33 mouse cellular contexts compared by ENCODE assay signal in genomic region chr3:68669418-68669974, GRCm38 (mm10). TPM values are rescaled to one million over a fixed set of nuclear protein-coding genes. Genes with fewer than 3 reads are reported as not detected.
DNase-seq lines count a peak whose midpoint lies in the region; ATAC-seq and TF ChIP-seq lines count a peak whose summit lies in the region.
"Had no signal": no experiment of that assay in that cellular context is flagged by ENCODE, and none has a peak within 500 bp of the region (broad histone marks: within the 10 kb centered on the region; RNA-seq: fewer than 3 reads in every experiment).

No protein-coding gene starts in this region.

- TF ChIP-seq POLR2A in cerebellum, adult 2 months (IDR thresholded peaks at IDR 0.05; ENCODE audit: borderline replicate concordance, insufficient read depth, low read length), result no peak

- no peaks in the 10 kb centered on the region for H3K4me1 ChIP-seq in midbrain, embryonic 16.5 days (ENCODE audit: control insufficient read depth, insufficient read depth, low read length)
- H3K4me1 ChIP-seq in cerebellum, adult 2 months (ENCODE audit: control insufficient read depth, insufficient read depth, low read length), result no peaks in the 10 kb centered on the region
- H3K4me1 ChIP-seq: embryonic facial prominence, embryonic 10.5 days; embryonic facial prominence, embryonic 15.5 days; forebrain, embryonic 13.5 days; heart, embryonic 12.5 days; hindbrain, embryonic 15.5 days; liver, embryonic 12.5 days had no signal

- H3K4me3 ChIP-seq in midbrain, embryonic 16.5 days (ENCODE audit: low read depth, low read length), result no peak overlapping the region
- H3K4me3 ChIP-seq in cerebellum, adult 2 months (replicated peaks; ENCODE audit: insufficient read depth, low read depth, low read length), result no peak overlapping the region
- H3K4me3 ChIP-seq: embryonic facial prominence, embryonic 10.5 days; embryonic facial prominence, embryonic 15.5 days; forebrain, embryonic 13.5 days; heart, embryonic 12.5 days; hindbrain, embryonic 10.5 days; hindbrain, embryonic 15.5 days; layer of hippocampus, adult 2 months; liver, embryonic 12.5 days; neural tube, embryonic 15.5 days had no signal

- no peak overlapping the region for H3K27ac ChIP-seq in midbrain, embryonic 16.5 days (ENCODE audit: low read length)
- H3K27ac ChIP-seq in cerebellum, adult 2 months (ENCODE audit: insufficient read depth, low read length), result no peak overlapping the region
- H3K27ac ChIP-seq: embryonic facial prominence, embryonic 10.5 days; embryonic facial prominence, embryonic 15.5 days; forebrain, embryonic 13.5 days; hindbrain, embryonic 10.5 days; hindbrain, embryonic 15.5 days; kidney, postnatal 0 days; layer of hippocampus, adult 2 months; liver, embryonic 12.5 days; neural tube, embryonic 15.5 days had no signal

- DNase-seq in kidney, adult 11 months, result peak; percentile 14
- DNase-seq in kidney, adult 18-20 months, result no peak
- DNase-seq in 3134 (ENCODE audit: extremely low read depth, insufficient read length, low spot score), result peak; percentile 56
- peak; percentile 68 for DNase-seq in Muller cell, postnatal 12 days (ENCODE audit: inconsistent ontology term)
- DNase-seq in kidney, postnatal 10 days, result peak; percentile 24
- DNase-seq in testis, postnatal 14 days (ENCODE audit: low spot score), result no peak
- DNase-seq in cerebellum, adult 2 months, result no peak
- DNase-seq: adrenal gland, postnatal 25 days; cerebellum, adult 18-20 months; cerebellum, postnatal 14 days; gastrocnemius, postnatal 14 days; heart, adult 18-20 months; left cerebral cortex, postnatal 4 days; liver, postnatal 0 days; lung, postnatal 36 days; right cerebral cortex, postnatal 25 days; thymus, adult 18-20 months; thymus, postnatal 25 days had no signal

- H3K4me2 ChIP-seq in midbrain, embryonic 16.5 days (ENCODE audit: low read length), result no peak overlapping the region
- H3K4me2 ChIP-seq: embryonic facial prominence, embryonic 15.5 days; forebrain, embryonic 13.5 days; heart, embryonic 12.5 days; hindbrain, embryonic 15.5 days; liver, embryonic 12.5 days; midbrain, embryonic 11.5 days; neural tube, embryonic 15.5 days had no signal

- no peaks in the 10 kb centered on the region for H3K27me3 ChIP-seq in midbrain, embryonic 16.5 days (ENCODE audit: control insufficient read depth, insufficient read depth, low read depth, low read length)
- no peaks in the 10 kb centered on the region for H3K27me3 ChIP-seq in cerebellum, adult 2 months (ENCODE audit: control insufficient read depth, insufficient read depth, low read length)
- H3K27me3 ChIP-seq: CH12.LX; embryonic facial prominence, embryonic 15.5 days; forebrain, embryonic 13.5 days; heart, embryonic 12.5 days; hindbrain, embryonic 15.5 days; liver, embryonic 12.5 days; neural tube, embryonic 15.5 days had no signal

- 72% methylated on average over 5 of the region's 5 CpGs for WGBS in midbrain, embryonic 16.5 days
- WGBS in cerebellum, adult 2 months, result 84% methylated on average over 5 of the region's 5 CpGs

- ATAC-seq in midbrain, embryonic 16.5 days, result no peak
- ATAC-seq: forebrain, embryonic 13.5 days; inflammation-experienced regulatory T-cells, adult 6 months; liver, embryonic 12.5 days; liver, postnatal 0 days had no signal

- H3K9me3 ChIP-seq in midbrain, embryonic 16.5 days (replicated peaks; ENCODE audit: control insufficient read depth, low read length, poor library complexity, severe bottlenecking), result no peaks in the 10 kb centered on the region
- H3K9me3 ChIP-seq: embryonic facial prominence, embryonic 10.5 days; embryonic facial prominence, embryonic 15.5 days; forebrain, embryonic 13.5 days; heart, embryonic 12.5 days; hindbrain, embryonic 10.5 days; hindbrain, embryonic 15.5 days; liver, embryonic 12.5 days; neural tube, embryonic 15.5 days had no signal

- H3K36me3 ChIP-seq in midbrain, embryonic 16.5 days (ENCODE audit: control insufficient read depth, insufficient read depth, low read length), result no peaks in the 10 kb centered on the region
- H3K36me3 ChIP-seq: embryonic facial prominence, embryonic 10.5 days; embryonic facial prominence, embryonic 15.5 days; heart, embryonic 12.5 days; hindbrain, embryonic 10.5 days; hindbrain, embryonic 15.5 days; liver, embryonic 12.5 days; neural tube, embryonic 15.5 days had no signal

- H3K9ac ChIP-seq in midbrain, embryonic 16.5 days (ENCODE audit: low read depth, low read length), result no peak overlapping the region
- H3K9ac ChIP-seq: embryonic facial prominence, embryonic 15.5 days; forebrain, embryonic 13.5 days; heart, embryonic 12.5 days; hindbrain, embryonic 15.5 days; liver, embryonic 12.5 days; liver, postnatal 0 days; neural tube, embryonic 15.5 days had no signal

- no peak for TF ChIP-seq CTCF in cerebellum, adult 2 months (IDR thresholded peaks at IDR 0.05; ENCODE audit: borderline replicate concordance, insufficient read depth, low read depth, low read length)

RNA-seq across cellular contexts. Expression of gene Il12a, which starts 20.9 kb away (rescaled TPM):
- polyA plus RNA-seq in midbrain, embryonic 16.5 days (2015; fragmentation: Nextera tagmentation; extraction: Ambion mirVana), result 0.28 TPM in 1 of 2 replicates, not detected in the other
- 0.68 and 1.1 TPM in 2 replicates for polyA plus RNA-seq in cerebellum, adult 2 months (2012; rRNA removed)
- polyA plus RNA-seq: brain, embryonic 14.5 days; embryonic facial prominence, embryonic 10.5 days; neural tube, embryonic 15.5 days had no signal

Comparison
In these comparisons a context has a peak if more than half of its experiments do, and no peak if none do; other contexts are left out.
1. DNase-seq: peak in kidney, adult 11 months (single experiment), 3134 (single experiment), Muller cell, postnatal 12 days (single experiment) and kidney, postnatal 10 days (single experiment); none in kidney, adult 18-20 months (single experiment), testis, postnatal 14 days (single experiment) and cerebellum, adult 2 months (0 of 2).